Mouse (Mus musculus): ENCODE measurements around the gene Tmem185b. TPM values are rescaled to one million over a fixed set of nuclear protein-coding genes. Genes with fewer than 3 reads are reported as not detected.

Gene Tmem185b
- total and polyA plus RNA-seq, 3 experiments: 14.8 to 15.8 (median 15.1) TPM

- TF ChIP-seq CTCF (IDR thresholded peaks at IDR 0.05) (no peak), EP300 (IDR thresholded peaks at IDR 0.05; ENCODE audit: insufficient read depth, low read depth, low read length) (no peak), POLR2A (IDR thresholded peaks at IDR 0.05; ENCODE audit: insufficient read depth, low read depth, low read length) (no peak)
- Histone ChIP-seq H3K27ac (peak overlapping the region; percentile 61), H3K27me3 (ENCODE audit: control insufficient read depth, insufficient read depth, low read length) (no peaks in the 10 kb centered on the region), H3K79me2 (replicated peaks; ENCODE audit: control insufficient read depth, insufficient read depth, low read length) (no peaks in the 10 kb centered on the region), H3K36me3 (ENCODE audit: control insufficient read depth, insufficient read depth, low read length) (no peaks in the 10 kb centered on the region), H3K4me1 (ENCODE audit: control insufficient read depth, insufficient read depth, low read length) (peaks cover 15% of the 10 kb centered on the region), H3K4me3 (no peak overlapping the region), H3K9ac (ENCODE audit: low read depth, low read length) (no peak overlapping the region)
- peak in 1 of 2 experiments; percentile 46 for DNase-seq
- intact Hi-C loops (cut with DNase I): no loop called here
- 45% methylated on average over 8 of the region's 8 CpGs for WGBS
Observed at GRCm38 (mm10) chr1:119510857-119511256, 15.1 kb upstream of the Tmem185b start.

GRCm38 (mm10) chr1:119518060-119518459 is 7.9 kb upstream of the Tmem185b start:
- no peak overlapping the region for H3K27ac ChIP-seq
- no peak overlapping the region for H3K4me3 ChIP-seq
- no peak overlapping the region for H3K9ac ChIP-seq (ENCODE audit: low read depth, low read length)
- TF ChIP-seq EP300 (IDR thresholded peaks at IDR 0.05; ENCODE audit: insufficient read depth, low read depth, low read length): no peak
- TF ChIP-seq POLR2A (IDR thresholded peaks at IDR 0.05; ENCODE audit: insufficient read depth, low read depth, low read length): no peak
- no peak for TF ChIP-seq CTCF (IDR thresholded peaks at IDR 0.05)
- no peaks in the 10 kb centered on the region for H3K4me1 ChIP-seq (ENCODE audit: control insufficient read depth, insufficient read depth, low read length)
- WGBS: 81% methylated on average over 7 of the region's 7 CpGs
- no peaks in the 10 kb centered on the region for H3K79me2 ChIP-seq (replicated peaks; ENCODE audit: control insufficient read depth, insufficient read depth, low read length)
- no peaks in the 10 kb centered on the region for H3K27me3 ChIP-seq (ENCODE audit: control insufficient read depth, insufficient read depth, low read length)
- DNase-seq: no peak
- intact Hi-C loops (cut with DNase I): no loop called here
- H3K36me3 ChIP-seq (ENCODE audit: control insufficient read depth, insufficient read depth, low read length): no peaks in the 10 kb centered on the region

- H3K79me2 ChIP-seq (replicated peaks; ENCODE audit: control insufficient read depth, insufficient read depth, low read length): no peaks in the 10 kb centered on the region
- H3K4me1 ChIP-seq (ENCODE audit: control insufficient read depth, insufficient read depth, low read length): no peaks in the 10 kb centered on the region
- no peak for DNase-seq
- H3K4me3 ChIP-seq: no peak overlapping the region
- intact Hi-C loops (cut with DNase I): no loop called here
- H3K9ac ChIP-seq (ENCODE audit: low read depth, low read length): no peak overlapping the region
- H3K36me3 ChIP-seq (ENCODE audit: control insufficient read depth, insufficient read depth, low read length): no peaks in the 10 kb centered on the region
- TF ChIP-seq CTCF (IDR thresholded peaks at IDR 0.05) (no peak), POLR2A (IDR thresholded peaks at IDR 0.05; ENCODE audit: insufficient read depth, low read depth, low read length) (no peak), EP300 (IDR thresholded peaks at IDR 0.05; ENCODE audit: insufficient read depth, low read depth, low read length) (no peak)
- no peaks in the 10 kb centered on the region for H3K27me3 ChIP-seq (ENCODE audit: control insufficient read depth, insufficient read depth, low read length)
- no peak overlapping the region for H3K27ac ChIP-seq
Observed at GRCm38 (mm10) chr1:119518786-119519185, 7.2 kb upstream of the Tmem185b start.

GRCm38 (mm10) chr1:119519286-119519685 is 6.7 kb upstream of the Tmem185b start:
- H3K4me1 ChIP-seq (ENCODE audit: control insufficient read depth, insufficient read depth, low read length): no peaks in the 10 kb centered on the region
- H3K4me3 ChIP-seq: no peak overlapping the region
- intact Hi-C loops (cut with DNase I): no loop called here
- H3K79me2 ChIP-seq (replicated peaks; ENCODE audit: control insufficient read depth, insufficient read depth, low read length): no peaks in the 10 kb centered on the region
- H3K27me3 ChIP-seq (ENCODE audit: control insufficient read depth, insufficient read depth, low read length): no peaks in the 10 kb centered on the region
- H3K27ac ChIP-seq: no peak overlapping the region
- no peak overlapping the region for H3K9ac ChIP-seq (ENCODE audit: low read depth, low read length)
- WGBS: 93% methylated on average over 6 of the region's 6 CpGs
- DNase-seq: no peak
- H3K36me3 ChIP-seq (ENCODE audit: control insufficient read depth, insufficient read depth, low read length): no peaks in the 10 kb centered on the region
- no peak for TF ChIP-seq POLR2A (IDR thresholded peaks at IDR 0.05; ENCODE audit: insufficient read depth, low read depth, low read length)
- no peak for TF ChIP-seq CTCF (IDR thresholded peaks at IDR 0.05)
- no peak for TF ChIP-seq EP300 (IDR thresholded peaks at IDR 0.05; ENCODE audit: insufficient read depth, low read depth, low read length)

GRCm38 (mm10) chr1:119521029-119521428 is 4.9 kb upstream of the Tmem185b start:
- Histone ChIP-seq H3K4me3 (no peak overlapping the region), H3K79me2 (replicated peaks; ENCODE audit: control insufficient read depth, insufficient read depth, low read length) (no peaks in the 10 kb centered on the region), H3K4me1 (ENCODE audit: control insufficient read depth, insufficient read depth, low read length) (0 out of 2 replicates have a peak, but pooled peaks cover 1% of the 10 kb centered on the region), H3K27me3 (ENCODE audit: control insufficient read depth, insufficient read depth, low read length) (no peaks in the 10 kb centered on the region), H3K9ac (ENCODE audit: low read depth, low read length) (no peak overlapping the region), H3K36me3 (ENCODE audit: control insufficient read depth, insufficient read depth, low read length) (no peaks in the 10 kb centered on the region), H3K27ac (no peak overlapping the region)
- intact Hi-C loops (cut with DNase I): no loop called here
- WGBS: 54% methylated on average over 2 of the region's 2 CpGs
- DNase-seq: no peak
- TF ChIP-seq POLR2A (IDR thresholded peaks at IDR 0.05; ENCODE audit: insufficient read depth, low read depth, low read length) (no peak), EP300 (IDR thresholded peaks at IDR 0.05; ENCODE audit: insufficient read depth, low read depth, low read length) (no peak), CTCF (IDR thresholded peaks at IDR 0.05) (no peak)

- Histone ChIP-seq H3K36me3 (ENCODE audit: control insufficient read depth, insufficient read depth, low read length) (no peaks in the 10 kb centered on the region), H3K27me3 (ENCODE audit: control insufficient read depth, insufficient read depth, low read length) (no peaks in the 10 kb centered on the region), H3K27ac (no peak overlapping the region), H3K79me2 (replicated peaks; ENCODE audit: control insufficient read depth, insufficient read depth, low read length) (0 out of 2 replicates have a peak, but pooled peaks cover 2% of the 10 kb centered on the region), H3K4me3 (no peak overlapping the region), H3K9ac (ENCODE audit: low read depth, low read length) (no peak overlapping the region), H3K4me1 (ENCODE audit: control insufficient read depth, insufficient read depth, low read length) (peaks cover 2% of the 10 kb centered on the region; the same call in 1 of the 2 replicates)
- intact Hi-C loops (cut with DNase I): no loop called here
- TF ChIP-seq CTCF (IDR thresholded peaks at IDR 0.05): no peak
- no peak for TF ChIP-seq POLR2A (IDR thresholded peaks at IDR 0.05; ENCODE audit: insufficient read depth, low read depth, low read length)
- no peak for TF ChIP-seq EP300 (IDR thresholded peaks at IDR 0.05; ENCODE audit: insufficient read depth, low read depth, low read length)
- DNase-seq: no peak
- 85% methylated on average over 7 of the region's 7 CpGs for WGBS
Observed at GRCm38 (mm10) chr1:119521681-119522080, 4.3 kb upstream of the Tmem185b start.

All from heart, adult 2 months (tissue).